Mouse (Mus musculus): ENCODE data around the gene Ndufc1. TPM values are rescaled to one million over a fixed set of nuclear protein-coding genes. Genes with fewer than 3 reads are reported as not detected.

Ndufc1 gene
- polyA plus RNA-seq, 1 experiment: 208 TPM

DNA sequence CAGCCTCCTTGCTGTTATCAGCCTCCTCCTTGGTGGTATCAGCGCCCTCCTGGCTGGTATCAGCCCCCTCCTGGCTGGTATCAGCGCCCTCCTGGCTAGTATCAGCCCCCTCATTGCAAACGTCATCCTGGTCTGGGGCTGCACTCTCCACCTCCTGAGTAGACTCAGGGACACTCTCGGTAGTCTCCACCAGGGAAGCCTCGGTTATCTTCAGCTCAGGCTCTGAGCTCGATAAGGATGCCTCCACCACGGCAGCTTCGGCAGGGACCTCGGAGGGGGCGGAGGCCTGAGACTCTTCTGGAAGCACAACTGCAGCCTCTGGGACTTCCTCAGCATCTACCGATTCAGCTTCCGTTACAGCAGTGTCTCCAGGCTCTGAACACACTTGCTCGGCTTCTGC lies 19.9 kb downstream of the Ndufc1 start:
- no peak overlapping the region for H3K4me3 ChIP-seq (ENCODE audit: low read depth, low read length)
- 11% methylated on average over 13 of the region's 13 CpGs for WGBS

DNA sequence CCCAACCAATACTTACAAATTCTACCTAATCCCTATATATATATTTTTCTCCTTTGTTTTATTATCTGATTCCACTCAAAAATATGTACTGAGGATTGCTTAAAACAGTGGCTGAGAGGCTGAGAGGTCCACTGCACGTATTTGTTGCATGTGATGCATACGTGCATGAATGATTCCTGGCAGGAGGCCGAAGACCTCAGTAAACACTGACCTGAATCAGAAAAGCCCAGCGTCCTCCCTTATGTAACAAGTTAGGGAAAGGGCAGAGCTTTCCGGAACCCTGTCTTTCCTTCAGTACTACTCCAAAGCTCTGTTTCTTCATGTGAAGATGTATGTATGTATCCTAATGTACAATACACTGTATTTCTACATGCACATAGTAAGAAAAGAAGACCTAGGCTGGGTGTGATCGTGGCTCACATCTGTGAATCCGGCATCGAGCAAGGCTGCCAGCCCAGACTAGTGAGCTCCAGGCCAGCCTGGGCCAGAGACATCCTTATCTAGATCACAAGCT lies 20.9 kb downstream of the Ndufc1 start:
- TF ChIP-seq CTCF (IDR thresholded peaks at IDR 0.05; ENCODE audit: extremely low read depth, insufficient read length, insufficient replicate concordance, low read depth, low read length) (no peak), POLR2A (IDR thresholded peaks at IDR 0.05; ENCODE audit: low read depth, low read length) (no peak)
- Histone ChIP-seq H3K27me3 (ENCODE audit: control insufficient read depth, insufficient read depth, low read length) (peaks cover 4% of the 10 kb centered on the region), H3K4me3 (ENCODE audit: low read depth, low read length) (no peak overlapping the region), H3K36me3 (ENCODE audit: control insufficient read depth, insufficient read depth, low read length) (no peaks in the 10 kb centered on the region), H3K4me1 (ENCODE audit: control insufficient read depth, insufficient read depth, insufficient read length, low read length) (no peaks in the 10 kb centered on the region), H3K27ac (ENCODE audit: insufficient read depth, low read depth, low read length) (no peak overlapping the region)
- 84% methylated on average over 8 of the region's 8 CpGs for WGBS

More for the DNA sequence above, 19.9 kb downstream of the Ndufc1 start:
- Histone ChIP-seq H3K4me1 (ENCODE audit: control insufficient read depth, insufficient read depth, insufficient read length, low read length) (no peaks in the 10 kb centered on the region), H3K36me3 (ENCODE audit: control insufficient read depth, insufficient read depth, low read length) (no peaks in the 10 kb centered on the region), H3K27me3 (ENCODE audit: control insufficient read depth, insufficient read depth, low read length) (peaks cover 4% of the 10 kb centered on the region), H3K27ac (ENCODE audit: insufficient read depth, low read depth, low read length) (no peak overlapping the region)
- no peak for TF ChIP-seq CTCF (IDR thresholded peaks at IDR 0.05; ENCODE audit: extremely low read depth, insufficient read length, insufficient replicate concordance, low read depth, low read length)
- TF ChIP-seq POLR2A (IDR thresholded peaks at IDR 0.05; ENCODE audit: low read depth, low read length): no peak

DNA sequence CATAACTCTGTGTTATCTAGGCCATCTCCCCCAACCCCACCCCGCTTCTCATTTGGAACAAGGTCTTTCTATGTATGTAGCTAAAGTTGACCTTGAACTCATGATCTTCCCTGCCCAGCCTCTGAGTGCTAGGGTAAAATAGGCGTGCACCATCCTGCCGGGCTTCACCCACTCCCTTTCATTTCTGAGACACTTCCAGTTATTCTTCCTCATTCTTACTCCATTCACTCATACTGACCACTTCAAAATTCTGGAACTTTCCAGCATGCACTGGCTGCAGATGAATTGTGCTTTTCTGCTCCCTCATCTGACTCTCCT lies 21.7 kb downstream of the Ndufc1 start:
- no peak overlapping the region for H3K4me3 ChIP-seq (ENCODE audit: low read depth, low read length)
- TF ChIP-seq POLR2A (IDR thresholded peaks at IDR 0.05; ENCODE audit: low read depth, low read length) (no peak), CTCF (IDR thresholded peaks at IDR 0.05; ENCODE audit: extremely low read depth, insufficient read length, insufficient replicate concordance, low read depth, low read length) (no peak)
- peaks cover 4% of the 10 kb centered on the region for H3K27me3 ChIP-seq (ENCODE audit: control insufficient read depth, insufficient read depth, low read length)
- no peaks in the 10 kb centered on the region for H3K36me3 ChIP-seq (ENCODE audit: control insufficient read depth, insufficient read depth, low read length)
- no peak overlapping the region for H3K27ac ChIP-seq (ENCODE audit: insufficient read depth, low read depth, low read length)
- H3K4me1 ChIP-seq (ENCODE audit: control insufficient read depth, insufficient read depth, insufficient read length, low read length): no peaks in the 10 kb centered on the region
- 57% methylated on average over 3 of the region's 3 CpGs for WGBS

DNA sequence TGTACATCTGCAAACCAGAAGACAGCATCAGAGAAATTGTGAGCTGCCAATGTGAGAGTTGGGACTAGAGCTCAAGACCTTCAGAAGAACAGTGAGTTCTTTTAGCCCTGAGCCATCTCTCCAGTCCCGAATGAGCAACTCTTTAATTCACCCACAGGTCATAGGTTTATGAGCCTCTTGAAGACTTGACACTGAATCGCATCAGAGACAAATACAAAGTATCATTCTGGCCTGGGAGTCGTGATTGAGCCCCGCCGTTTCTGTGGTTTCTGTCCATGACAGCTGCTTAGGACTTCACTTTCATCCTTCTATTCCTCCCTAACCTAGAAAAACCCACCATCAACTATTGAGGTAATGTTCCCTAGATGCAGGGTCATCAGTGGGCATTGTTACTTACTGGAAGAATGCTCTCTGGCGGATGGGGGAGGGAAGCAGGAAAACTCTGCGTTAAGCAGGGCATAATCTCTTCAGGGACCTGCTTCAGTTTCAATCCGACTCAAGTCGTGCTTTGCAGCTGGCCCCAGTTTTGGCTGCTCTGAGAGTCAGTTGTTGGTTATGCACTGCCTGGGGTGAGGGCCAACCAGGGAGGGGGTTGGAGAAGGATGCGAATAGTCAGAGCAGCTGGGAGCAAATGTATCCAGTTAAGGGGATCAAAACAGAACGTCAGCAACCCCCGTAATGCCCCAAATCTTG lies 22.2 kb downstream of the Ndufc1 start:
- 54% methylated on average over 12 of the region's 12 CpGs for WGBS

DNA sequence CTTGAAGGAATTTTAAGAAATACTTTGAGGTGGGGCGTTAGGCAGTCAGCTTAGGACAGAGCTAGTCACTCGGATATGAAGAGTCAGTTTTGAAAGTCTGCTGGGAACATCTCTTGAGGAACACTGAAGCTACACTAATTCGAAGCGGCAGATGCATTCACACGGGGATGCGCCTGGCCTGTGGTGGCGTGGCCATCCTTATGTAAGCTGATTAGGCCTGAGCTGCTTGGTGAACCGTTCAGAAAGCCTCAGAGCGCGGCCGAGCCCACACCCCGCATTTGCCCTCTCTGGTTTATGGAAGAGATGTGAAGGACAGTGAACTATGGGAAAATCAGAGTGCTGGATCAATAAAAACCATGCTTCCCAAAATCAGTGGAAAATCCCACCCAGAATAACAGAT lies 25.4 kb downstream of the Ndufc1 start:
- 87% methylated on average over 12 of the region's 12 CpGs for WGBS
- no peaks in the 10 kb centered on the region for H3K27me3 ChIP-seq (ENCODE audit: control insufficient read depth, insufficient read depth, low read length)
- no peaks in the 10 kb centered on the region for H3K36me3 ChIP-seq (ENCODE audit: control insufficient read depth, insufficient read depth, low read length)
- no peak for TF ChIP-seq CTCF (IDR thresholded peaks at IDR 0.05; ENCODE audit: extremely low read depth, insufficient read length, insufficient replicate concordance, low read depth, low read length)
- TF ChIP-seq POLR2A (IDR thresholded peaks at IDR 0.05; ENCODE audit: low read depth, low read length): no peak
- no peak overlapping the region for H3K4me3 ChIP-seq (ENCODE audit: low read depth, low read length)
- H3K4me1 ChIP-seq (ENCODE audit: control insufficient read depth, insufficient read depth, insufficient read length, low read length): no peaks in the 10 kb centered on the region
- H3K27ac ChIP-seq (ENCODE audit: insufficient read depth, low read depth, low read length): no peak overlapping the region

More for the DNA sequence above, 22.2 kb downstream of the Ndufc1 start:
- H3K4me3 ChIP-seq (ENCODE audit: low read depth, low read length): no peak overlapping the region
- no peaks in the 10 kb centered on the region for H3K4me1 ChIP-seq (ENCODE audit: control insufficient read depth, insufficient read depth, insufficient read length, low read length)
- TF ChIP-seq CTCF (IDR thresholded peaks at IDR 0.05; ENCODE audit: extremely low read depth, insufficient read length, insufficient replicate concordance, low read depth, low read length): no peak
- no peak for TF ChIP-seq POLR2A (IDR thresholded peaks at IDR 0.05; ENCODE audit: low read depth, low read length)
- H3K27me3 ChIP-seq (ENCODE audit: control insufficient read depth, insufficient read depth, low read length): peaks cover 4% of the 10 kb centered on the region
- no peaks in the 10 kb centered on the region for H3K36me3 ChIP-seq (ENCODE audit: control insufficient read depth, insufficient read depth, low read length)
- H3K27ac ChIP-seq (ENCODE audit: insufficient read depth, low read depth, low read length): no peak overlapping the region

DNA sequence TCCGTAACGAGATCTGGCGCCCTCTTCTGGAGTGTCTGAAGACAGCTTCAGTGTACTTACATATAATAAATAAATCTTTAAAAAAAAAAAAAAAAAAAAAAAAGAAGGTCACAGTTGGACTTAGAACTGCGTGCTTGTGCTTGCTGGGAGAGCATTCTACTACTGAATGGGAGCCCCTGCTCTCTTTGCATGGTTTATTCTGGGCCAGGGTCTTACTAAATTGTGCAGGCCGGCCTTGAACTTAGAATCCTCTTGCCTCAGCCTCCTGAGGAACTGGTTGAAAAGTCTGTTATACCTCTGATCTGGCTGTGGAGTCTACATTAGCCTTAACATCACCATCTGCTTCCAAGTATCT lies 28.2 kb downstream of the Ndufc1 start:
- Histone ChIP-seq H3K36me3 (ENCODE audit: control insufficient read depth, insufficient read depth, low read length) (no peaks in the 10 kb centered on the region), H3K27ac (ENCODE audit: insufficient read depth, low read depth, low read length) (no peak overlapping the region), H3K27me3 (ENCODE audit: control insufficient read depth, insufficient read depth, low read length) (no peaks in the 10 kb centered on the region), H3K4me3 (ENCODE audit: low read depth, low read length) (no peak overlapping the region), H3K4me1 (ENCODE audit: control insufficient read depth, insufficient read depth, insufficient read length, low read length) (no peaks in the 10 kb centered on the region)
- 47% methylated on average over 4 of the region's 5 CpGs for WGBS
- TF ChIP-seq POLR2A (IDR thresholded peaks at IDR 0.05; ENCODE audit: low read depth, low read length): no peak
- TF ChIP-seq CTCF (IDR thresholded peaks at IDR 0.05; ENCODE audit: extremely low read depth, insufficient read length, insufficient replicate concordance, low read depth, low read length): no peak

DNA sequence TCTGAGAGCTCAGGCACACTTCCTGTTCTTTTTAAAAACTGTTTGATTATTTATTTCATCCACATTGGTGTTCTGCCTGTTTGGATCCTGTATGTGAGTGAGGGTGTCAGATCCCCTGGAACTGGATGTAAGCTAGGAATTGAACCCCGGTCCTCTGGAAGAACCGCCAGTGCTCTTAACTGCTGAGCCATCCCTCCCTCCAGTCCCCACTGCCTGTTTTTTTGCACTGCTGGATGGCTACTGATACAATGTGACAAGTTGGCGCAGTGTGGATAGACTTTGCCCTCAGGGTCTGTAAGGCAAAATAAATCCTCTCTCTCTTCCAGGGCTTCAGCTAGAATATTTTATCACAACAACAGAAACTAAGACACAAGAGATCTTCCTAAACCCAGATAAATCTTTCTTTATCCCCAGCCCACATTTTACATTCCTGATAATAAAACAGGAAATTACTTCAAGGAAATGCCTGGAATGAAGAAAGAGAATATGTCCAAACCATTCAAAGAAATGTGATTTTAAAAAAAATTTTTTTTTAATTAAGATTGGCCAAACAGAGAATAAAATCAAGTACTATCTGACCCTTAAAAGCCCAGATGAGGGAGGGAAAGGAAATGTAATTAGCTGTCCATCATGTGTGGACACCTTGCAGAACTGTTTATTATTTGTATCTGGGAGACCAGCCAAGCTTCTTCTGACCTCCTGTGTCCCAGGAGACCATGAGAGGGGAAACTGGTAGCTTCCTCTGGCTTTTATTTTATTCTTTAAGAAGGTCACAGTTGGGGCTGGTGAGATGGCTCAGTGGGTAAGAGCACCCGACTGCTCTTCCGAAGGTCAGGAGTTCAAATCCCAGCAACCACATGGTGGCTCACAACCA lies 28.8 kb downstream of the Ndufc1 start:
- TF ChIP-seq POLR2A (IDR thresholded peaks at IDR 0.05; ENCODE audit: low read depth, low read length) (no peak), CTCF (IDR thresholded peaks at IDR 0.05; ENCODE audit: extremely low read depth, insufficient read length, insufficient replicate concordance, low read depth, low read length) (no peak)
- H3K4me1 ChIP-seq (ENCODE audit: control insufficient read depth, insufficient read depth, insufficient read length, low read length): no peaks in the 10 kb centered on the region
- WGBS: 82% methylated on average over 5 of the region's 5 CpGs
- H3K27ac ChIP-seq (ENCODE audit: insufficient read depth, low read depth, low read length): no peak overlapping the region
- H3K36me3 ChIP-seq (ENCODE audit: control insufficient read depth, insufficient read depth, low read length): no peaks in the 10 kb centered on the region
- H3K27me3 ChIP-seq (ENCODE audit: control insufficient read depth, insufficient read depth, low read length): no peaks in the 10 kb centered on the region
- no peak overlapping the region for H3K4me3 ChIP-seq (ENCODE audit: low read depth, low read length)

Measured in small intestine, adult 2 months (tissue).